Mouse (Mus musculus): Measurements from ENCODE around the gene Neurog1. TPM values are rescaled to one million over a fixed set of nuclear protein-coding genes. Genes with fewer than 3 reads are reported as not detected.

Gene Neurog1
- not detected in 2 replicates for polyA plus RNA-seq (2012; rRNA removed)
- not detected in 2 replicates for polyA plus RNA-seq (2014; fragmentation: Nextera tagmentation; extraction: Ambion mirVana)

DNA sequence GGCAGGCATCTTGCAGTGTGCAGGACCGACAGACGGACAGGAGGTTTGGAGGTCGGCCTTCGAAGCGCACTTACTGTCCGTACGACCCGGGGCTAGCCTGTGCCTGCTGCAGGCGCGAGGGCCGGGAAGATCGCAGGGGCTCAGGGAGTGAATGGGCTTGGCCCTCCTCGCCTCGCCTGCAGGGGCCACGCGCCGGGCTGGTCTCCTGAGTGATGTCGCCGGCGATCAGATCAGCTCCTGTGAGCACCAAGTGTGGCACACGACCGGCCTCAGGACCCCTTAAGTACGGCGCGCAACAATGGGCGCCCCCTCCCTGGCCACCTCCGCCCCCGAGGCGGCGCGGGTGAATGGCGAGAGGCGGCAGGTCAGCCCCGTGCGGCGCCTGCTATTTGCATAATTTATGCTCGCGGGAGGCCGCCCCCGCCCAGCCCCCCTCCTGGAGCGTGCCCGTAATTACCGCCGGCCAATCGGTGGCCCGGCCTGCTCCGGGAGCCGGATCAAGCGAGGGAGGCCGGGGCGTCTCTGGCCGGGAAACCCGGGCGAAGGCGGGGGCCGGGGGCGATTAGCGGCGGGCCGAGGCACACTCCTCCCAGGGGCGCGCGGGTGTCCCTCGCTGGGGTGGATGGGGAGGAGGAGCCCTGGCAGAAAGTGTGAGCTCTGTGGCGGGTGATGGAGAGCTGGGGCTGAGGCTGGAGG is at the start of gene Neurog1:
Gene Neurog1 (minus strand): TSS at position 240 of the 696 bp plus-strand sequence.
- no peaks in the 10 kb centered on the region for H3K9me3 ChIP-seq (ENCODE audit: control insufficient read depth, low read length)
- peaks cover 84% of the 10 kb centered on the region for H3K27me3 ChIP-seq (ENCODE audit: control insufficient read depth, insufficient read depth, low read length)
- no peak within 1 kb of the TSS for H3K9ac ChIP-seq (replicated peaks)
- H3K27ac ChIP-seq, result no peak within 1 kb of the TSS
- no peaks in the 10 kb centered on the region for H3K4me1 ChIP-seq (replicated peaks; ENCODE audit: control insufficient read depth in 2 of 2, insufficient read depth in 2 of 2, low read length in 1 of 2)
- H3K4me2 ChIP-seq (ENCODE audit: low read depth), result no peak within 1 kb of the TSS
- ATAC-seq (ENCODE audit: insufficient read depth) (no peak), DNase-seq (ENCODE audit: low read depth in 3 of 3, low spot score in 3 of 3) (no peak)
- TF ChIP-seq EP300 (IDR thresholded peaks at IDR 0.05; ENCODE audit: low read depth) (no peak), CTCF (IDR thresholded peaks at IDR 0.05; ENCODE audit: low read depth) (no peak)
- WGBS (ENCODE audit: insufficient replicate concordance), result 2% methylated on average over 62 of the region's 65 CpGs
- no peaks in the 10 kb centered on the region for H3K36me3 ChIP-seq (replicated peaks; ENCODE audit: control insufficient read depth, insufficient read depth, low read depth)
- H3K4me3 ChIP-seq (ENCODE audit: insufficient read depth in 1 of 2, low read depth in 2 of 2, low read length in 2 of 2), result no peak within 1 kb of the TSS

DNA sequence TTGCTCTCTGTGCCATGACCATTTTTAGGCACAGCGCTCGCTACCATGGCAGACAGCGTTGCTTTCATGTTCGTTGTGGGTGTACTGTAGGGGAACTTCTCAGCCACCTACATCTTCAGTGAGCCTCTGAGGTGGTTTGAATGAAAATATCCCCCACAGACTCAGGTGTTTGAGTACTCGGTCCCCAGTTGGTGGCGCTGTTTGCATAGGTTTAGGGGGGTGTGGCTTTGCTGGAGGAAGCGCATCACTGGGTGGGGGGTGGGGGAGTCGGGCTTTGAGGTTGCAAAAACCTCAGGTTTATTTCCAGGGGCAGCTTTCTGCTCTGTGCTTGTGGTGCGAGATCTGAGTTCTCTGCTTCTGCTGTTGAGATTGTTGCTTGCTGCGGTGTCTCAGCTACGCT is 47.4 kb upstream of the Neurog1 start:
- Histone ChIP-seq H3K9ac (replicated peaks) (no peak overlapping the region), H3K9me3 (ENCODE audit: control insufficient read depth, low read length) (no peaks in the 10 kb centered on the region), H3K27me3 (ENCODE audit: control insufficient read depth, insufficient read depth, low read length) (peaks cover 32% of the 10 kb centered on the region), H3K36me3 (replicated peaks; ENCODE audit: control insufficient read depth, insufficient read depth, low read depth) (no peaks in the 10 kb centered on the region), H3K4me1 (replicated peaks; ENCODE audit: control insufficient read depth in 2 of 2, insufficient read depth in 2 of 2, low read length in 1 of 2) (no peaks in the 10 kb centered on the region), H3K27ac (no peak overlapping the region), H3K4me3 (ENCODE audit: insufficient read depth in 1 of 2, low read depth in 2 of 2, low read length in 2 of 2) (no peak overlapping the region), H3K4me2 (ENCODE audit: low read depth) (no peak overlapping the region)
- ATAC-seq (ENCODE audit: insufficient read depth) (no peak), DNase-seq (ENCODE audit: low read depth in 3 of 3, low spot score in 3 of 3) (no peak)
- TF ChIP-seq CTCF (IDR thresholded peaks at IDR 0.05; ENCODE audit: low read depth) (no peak), EP300 (IDR thresholded peaks at IDR 0.05; ENCODE audit: low read depth) (no peak)
- 80% methylated on average over 11 of the region's 11 CpGs for WGBS (ENCODE audit: insufficient replicate concordance)

DNA sequence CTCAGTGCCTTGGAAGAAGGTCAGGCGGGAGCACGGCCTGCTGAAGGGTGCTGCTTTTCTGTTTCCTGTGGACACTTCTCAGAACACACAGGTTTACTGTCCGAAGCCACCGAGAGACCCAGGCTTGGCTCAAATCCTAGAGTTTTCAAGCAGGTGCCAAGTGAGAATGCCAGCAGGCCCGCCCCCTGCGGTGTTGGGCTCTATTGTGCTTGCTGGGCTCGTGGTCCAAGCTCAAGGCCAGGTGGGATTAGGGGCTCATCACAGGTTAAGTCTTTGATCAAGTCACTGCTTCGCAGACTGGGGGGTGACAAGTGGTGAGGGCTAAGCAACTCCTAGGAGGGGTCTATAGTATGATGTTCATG is 44.7 kb upstream of the Neurog1 start:
- peaks cover 37% of the 10 kb centered on the region for H3K27me3 ChIP-seq (ENCODE audit: control insufficient read depth, insufficient read depth, low read length)
- WGBS (ENCODE audit: insufficient replicate concordance), result 8% methylated on average over 8 of the region's 8 CpGs
- no peaks in the 10 kb centered on the region for H3K9me3 ChIP-seq (ENCODE audit: control insufficient read depth, low read length)
- H3K9ac ChIP-seq (replicated peaks), result no peak overlapping the region
- H3K4me2 ChIP-seq (ENCODE audit: low read depth), result no peak overlapping the region
- H3K4me3 ChIP-seq (ENCODE audit: insufficient read depth in 1 of 2, low read depth in 2 of 2, low read length in 2 of 2), result no peak overlapping the region
- TF ChIP-seq CTCF (IDR thresholded peaks at IDR 0.05; ENCODE audit: low read depth), result no peak
- no peak for TF ChIP-seq EP300 (IDR thresholded peaks at IDR 0.05; ENCODE audit: low read depth)
- no peaks in the 10 kb centered on the region for H3K36me3 ChIP-seq (replicated peaks; ENCODE audit: control insufficient read depth, insufficient read depth, low read depth)
- H3K27ac ChIP-seq, result no peak overlapping the region
- ATAC-seq (ENCODE audit: insufficient read depth), result no peak
- no peaks in the 10 kb centered on the region for H3K4me1 ChIP-seq (replicated peaks; ENCODE audit: control insufficient read depth in 2 of 2, insufficient read depth in 2 of 2, low read length in 1 of 2)
- no peak for DNase-seq (ENCODE audit: low read depth in 3 of 3, low spot score in 3 of 3)

DNA sequence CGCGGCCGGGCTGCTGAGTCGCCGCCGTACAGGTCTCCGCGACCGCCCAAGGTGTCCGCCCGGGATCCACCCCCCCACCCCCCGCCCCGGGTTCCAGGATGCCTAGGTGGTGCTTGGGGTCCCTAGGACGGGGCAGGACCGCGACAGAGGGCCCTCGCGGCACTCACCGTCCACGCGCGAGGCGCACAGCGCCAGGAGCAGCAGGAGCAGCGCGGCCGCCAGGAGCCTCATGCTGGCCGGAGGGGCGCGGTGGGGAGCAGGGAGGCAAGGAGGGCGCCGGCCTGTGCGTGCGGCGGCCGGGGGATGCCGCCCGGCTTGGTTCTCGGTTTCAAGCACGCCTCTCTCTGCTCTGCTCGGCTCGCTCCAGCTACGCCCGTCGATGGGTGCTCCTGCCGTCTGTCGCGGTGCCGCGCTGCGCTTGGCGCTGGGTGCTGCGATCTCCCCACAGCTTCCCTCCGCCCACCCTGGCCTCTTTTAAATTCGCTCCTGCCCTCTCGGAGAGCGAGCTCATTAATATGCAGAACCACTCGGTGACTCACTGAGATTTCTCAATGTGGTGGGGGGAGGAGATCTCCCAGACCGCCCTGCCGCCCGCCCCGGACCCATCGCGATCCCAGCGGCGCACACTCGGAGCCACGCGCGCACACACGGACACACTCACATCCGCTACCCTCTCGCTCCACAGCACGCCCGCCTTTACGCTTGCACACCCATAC is 44.1 kb upstream of the Neurog1 start, which contains the start of gene Cxcl14:
Gene Cxcl14 (minus strand): TSS at position 609 of the 716 bp plus-strand sequence.
- H3K9ac ChIP-seq (replicated peaks), result no peak within 1 kb of the TSS
- no peak within 1 kb of the TSS for H3K27ac ChIP-seq
- no peak for DNase-seq (ENCODE audit: low read depth in 3 of 3, low spot score in 3 of 3)
- no peak for TF ChIP-seq CTCF (IDR thresholded peaks at IDR 0.05; ENCODE audit: low read depth)
- no peak for TF ChIP-seq EP300 (IDR thresholded peaks at IDR 0.05; ENCODE audit: low read depth)
- 1% methylated on average over 76 of the region's 76 CpGs for WGBS (ENCODE audit: insufficient replicate concordance)
- H3K27me3 ChIP-seq (ENCODE audit: control insufficient read depth, insufficient read depth, low read length), result peaks cover 37% of the 10 kb centered on the region
- H3K4me2 ChIP-seq (ENCODE audit: low read depth), result 0 out of 2 replicates have a peak within 1 kb of the TSS, but pooled peaks have one; percentile 7
- H3K9me3 ChIP-seq (ENCODE audit: control insufficient read depth, low read length), result no peaks in the 10 kb centered on the region
- ATAC-seq (ENCODE audit: insufficient read depth), result no peak
- no peaks in the 10 kb centered on the region for H3K4me1 ChIP-seq (replicated peaks; ENCODE audit: control insufficient read depth in 2 of 2, insufficient read depth in 2 of 2, low read length in 1 of 2)
- H3K36me3 ChIP-seq (replicated peaks; ENCODE audit: control insufficient read depth, insufficient read depth, low read depth), result no peaks in the 10 kb centered on the region
- H3K4me3 ChIP-seq (ENCODE audit: insufficient read depth in 1 of 2, low read depth in 2 of 2, low read length in 2 of 2), result no peak within 1 kb of the TSS

DNA sequence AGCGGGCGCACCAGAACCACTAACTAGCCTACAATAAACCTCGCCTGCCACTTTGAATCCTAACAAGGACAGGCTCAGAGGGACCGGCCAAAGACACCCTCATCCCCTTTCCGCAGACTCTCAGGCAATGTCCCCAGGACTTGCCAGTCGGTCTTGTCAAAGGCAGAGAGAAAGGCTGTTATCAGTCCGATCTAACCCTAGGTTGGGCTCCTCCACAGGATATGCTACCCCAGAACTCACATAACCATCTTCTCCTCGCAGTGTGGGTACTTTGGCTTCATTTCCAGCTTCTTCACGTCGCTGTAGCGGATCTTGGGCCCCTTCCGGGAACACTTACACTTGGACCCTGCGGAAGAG is 43.6 kb upstream of the Neurog1 start:
- no peaks in the 10 kb centered on the region for H3K4me1 ChIP-seq (replicated peaks; ENCODE audit: control insufficient read depth in 2 of 2, insufficient read depth in 2 of 2, low read length in 1 of 2)
- TF ChIP-seq CTCF (IDR thresholded peaks at IDR 0.05; ENCODE audit: low read depth), result no peak
- TF ChIP-seq EP300 (IDR thresholded peaks at IDR 0.05; ENCODE audit: low read depth), result no peak
- peaks cover 37% of the 10 kb centered on the region for H3K27me3 ChIP-seq (ENCODE audit: control insufficient read depth, insufficient read depth, low read length)
- H3K9ac ChIP-seq (replicated peaks), result no peak overlapping the region
- 4% methylated on average over 13 of the region's 13 CpGs for WGBS (ENCODE audit: insufficient replicate concordance)
- no peaks in the 10 kb centered on the region for H3K9me3 ChIP-seq (ENCODE audit: control insufficient read depth, low read length)
- no peak overlapping the region for H3K4me3 ChIP-seq (ENCODE audit: insufficient read depth in 1 of 2, low read depth in 2 of 2, low read length in 2 of 2)
- H3K27ac ChIP-seq, result no peak overlapping the region
- no peak overlapping the region for H3K4me2 ChIP-seq (ENCODE audit: low read depth)
- no peaks in the 10 kb centered on the region for H3K36me3 ChIP-seq (replicated peaks; ENCODE audit: control insufficient read depth, insufficient read depth, low read depth)
- ATAC-seq (ENCODE audit: insufficient read depth) (no peak), DNase-seq (ENCODE audit: low read depth in 3 of 3, low spot score in 3 of 3) (no peak)

Data from liver, embryonic 14.5 days (tissue).